Mouse (Mus musculus): ENCODE results near the gene Btrc. TPM values are rescaled to one million over a fixed set of nuclear protein-coding genes. Genes with fewer than 3 reads are reported as not detected.

Gene Btrc
- total and polyA plus RNA-seq, 3 experiments, result 14.2 to 30.3 TPM; not detected in 1

DNA sequence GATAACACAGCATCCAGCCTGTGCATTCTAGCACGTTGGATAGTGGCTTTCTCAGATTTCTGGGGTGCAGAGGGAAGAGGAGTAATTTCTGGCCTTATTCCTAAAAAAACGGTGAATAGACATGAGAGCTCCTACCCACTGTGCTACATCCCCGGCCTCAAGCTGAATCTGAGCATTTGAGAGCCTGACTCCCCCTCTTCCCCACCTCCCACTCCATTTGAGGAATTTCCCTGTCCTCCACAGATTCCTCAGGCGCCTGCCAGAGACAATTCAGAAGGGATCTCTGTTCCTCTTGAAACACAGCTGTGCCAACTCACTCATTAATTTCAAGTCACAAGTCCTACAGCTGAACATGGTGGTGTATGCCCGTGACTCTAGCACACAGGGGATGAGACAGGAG lies 19.6 kb upstream of the Btrc start:
- Histone ChIP-seq H3K9ac (ENCODE audit: control insufficient read depth, low read depth, low read length, poor library complexity, severe bottlenecking) (no peak overlapping the region), H3K79me2 (ENCODE audit: control insufficient read depth, insufficient read depth, low read length, poor library complexity) (no peaks in the 10 kb centered on the region), H3K36me3 (ENCODE audit: control insufficient read depth in 1 of 2, insufficient read depth in 2 of 2, low read length in 2 of 2) (no peaks in the 10 kb centered on the region), H3K27me3 (ENCODE audit: control insufficient read depth in 1 of 2, insufficient read depth in 2 of 2, low read length in 2 of 2) (peaks cover 21 to 27% of the 10 kb centered on the region in 2 experiments), H3K9me3 (replicated peaks; ENCODE audit: insufficient read depth, low read length) (no peaks in the 10 kb centered on the region), H3K4me1 (ENCODE audit: control insufficient read depth in 1 of 2, insufficient read depth in 2 of 2, low read length in 2 of 2) (no peaks in the 10 kb centered on the region), H3K4me3 (ENCODE audit: control insufficient read depth in 1 of 2, insufficient read depth in 1 of 2, low read depth in 2 of 2, low read length in 2 of 2) (no peak overlapping the region), H3K27ac (ENCODE audit: control insufficient read depth, low read depth, low read length) (no peak overlapping the region)
- DNase-seq (ENCODE audit: low read depth, low spot score), result no peak
- no peak for TF ChIP-seq RCOR1 (IDR thresholded peaks at IDR 0.05; ENCODE audit: low read depth, low read length)
- TF ChIP-seq CTCF (IDR thresholded peaks at IDR 0.05 in 2 of 3, conservative IDR thresholded peaks at IDR 0.05 in 1 of 3; ENCODE audit: control insufficient read depth in 1 of 3, insufficient read depth in 1 of 3, low read depth in 2 of 3, low read length in 3 of 3, poor library complexity in 1 of 3, severe bottlenecking in 1 of 3), result no peak
- TF ChIP-seq SMC3 (IDR thresholded peaks at IDR 0.05; ENCODE audit: low read depth, low read length), result no peak
- no peak for TF ChIP-seq UBTF (IDR thresholded peaks at IDR 0.05; ENCODE audit: borderline replicate concordance, insufficient read depth, low read depth, low read length)
- no peak for TF ChIP-seq NELFE (IDR thresholded peaks at IDR 0.05; ENCODE audit: low read depth, low read length)
- no peak for TF ChIP-seq MAFK (IDR thresholded peaks at IDR 0.05; ENCODE audit: borderline replicate concordance, low read depth, low read length)
- no peak for TF ChIP-seq ETS1 (IDR thresholded peaks at IDR 0.05; ENCODE audit: low read depth, low read length)
- no peak for TF ChIP-seq HCFC1 (IDR thresholded peaks at IDR 0.05; ENCODE audit: low read depth, low read length)
- no peak for TF ChIP-seq GATA1 (IDR thresholded peaks at IDR 0.05; ENCODE audit: low read depth, low read length)
- no peak for TF ChIP-seq BHLHE40 (IDR thresholded peaks at IDR 0.05; ENCODE audit: borderline replicate concordance, low read depth, low read length)
- TF ChIP-seq ZKSCAN1 (IDR thresholded peaks at IDR 0.05; ENCODE audit: low read depth, low read length), result no peak
- no peak for TF ChIP-seq MYC (IDR thresholded peaks at IDR 0.05; ENCODE audit: low read depth, low read length)
- no peak for TF ChIP-seq MAZ (IDR thresholded peaks at IDR 0.05; ENCODE audit: low read depth, low read length)
- no peak for TF ChIP-seq MYB (IDR thresholded peaks at IDR 0.05; ENCODE audit: low read depth, low read length)
- no peak for TF ChIP-seq MAX (IDR thresholded peaks at IDR 0.05; ENCODE audit: low read length)
- no peak for TF ChIP-seq POLR2AphosphoS2 (IDR thresholded peaks at IDR 0.05; ENCODE audit: low read length)
- no peak for TF ChIP-seq KAT2A (conservative IDR thresholded peaks at IDR 0.05; ENCODE audit: low read depth, low read length)
- TF ChIP-seq JUND (IDR thresholded peaks at IDR 0.05; ENCODE audit: low read depth, low read length), result no peak
- no peak for TF ChIP-seq POLR2A (IDR thresholded peaks at IDR 0.05; ENCODE audit: control insufficient read depth in 1 of 2, insufficient read depth in 1 of 2, low read depth in 1 of 2, low read length in 2 of 2, poor library complexity in 1 of 2)

DNA sequence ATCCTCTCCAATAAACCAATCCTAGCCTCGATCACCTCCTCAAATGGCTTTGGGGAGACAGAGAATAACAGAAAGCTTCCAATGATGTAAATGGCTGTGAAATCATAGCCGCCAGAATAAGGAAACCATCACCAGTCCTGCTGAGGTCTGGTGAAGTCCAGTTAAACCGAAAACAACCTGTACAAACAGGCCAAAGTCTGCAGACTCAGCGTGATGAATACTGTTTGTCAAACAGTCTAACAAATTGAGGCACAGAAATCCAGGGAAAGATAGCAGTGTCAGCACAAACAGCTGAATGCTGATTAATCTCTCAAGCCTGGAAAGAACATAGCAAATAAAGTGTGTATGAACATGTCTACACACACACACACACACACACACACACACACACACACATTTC lies 15.3 kb upstream of the Btrc start:
- DNase-seq (ENCODE audit: low read depth, low spot score), result no peak
- H3K79me2 ChIP-seq (ENCODE audit: control insufficient read depth, insufficient read depth, low read length, poor library complexity), result no peaks in the 10 kb centered on the region
- no peaks in the 10 kb centered on the region for H3K36me3 ChIP-seq (ENCODE audit: control insufficient read depth in 1 of 2, insufficient read depth in 2 of 2, low read length in 2 of 2)
- H3K4me1 ChIP-seq (ENCODE audit: control insufficient read depth in 1 of 2, insufficient read depth in 2 of 2, low read length in 2 of 2), result no peaks in the 10 kb centered on the region
- no peak overlapping the region for H3K9ac ChIP-seq (ENCODE audit: control insufficient read depth, low read depth, low read length, poor library complexity, severe bottlenecking)
- peaks cover 21 to 23% of the 10 kb centered on the region in 2 experiments for H3K27me3 ChIP-seq (ENCODE audit: control insufficient read depth in 1 of 2, insufficient read depth in 2 of 2, low read length in 2 of 2)
- TF ChIP-seq CHD1 (IDR thresholded peaks at IDR 0.05; ENCODE audit: low read depth, low read length), result no peak
- TF ChIP-seq SMC3 (IDR thresholded peaks at IDR 0.05; ENCODE audit: low read depth, low read length), result no peak
- TF ChIP-seq GABPA (IDR thresholded peaks at IDR 0.05; ENCODE audit: low read depth, low read length), result no peak
- TF ChIP-seq MYC (IDR thresholded peaks at IDR 0.05; ENCODE audit: low read depth, low read length), result no peak
- TF ChIP-seq MAX (IDR thresholded peaks at IDR 0.05; ENCODE audit: low read length), result no peak
- no peak for TF ChIP-seq E2F4 (IDR thresholded peaks at IDR 0.05; ENCODE audit: borderline replicate concordance, low read depth, low read length)
- TF ChIP-seq TCF12 (IDR thresholded peaks at IDR 0.05; ENCODE audit: low read depth, low read length), result no peak
- TF ChIP-seq MAZ (IDR thresholded peaks at IDR 0.05; ENCODE audit: low read depth, low read length), result no peak
- TF ChIP-seq MAFK (IDR thresholded peaks at IDR 0.05; ENCODE audit: borderline replicate concordance, low read depth, low read length), result no peak
- TF ChIP-seq HCFC1 (IDR thresholded peaks at IDR 0.05; ENCODE audit: low read depth, low read length), result no peak
- TF ChIP-seq USF1 (IDR thresholded peaks at IDR 0.05; ENCODE audit: low read depth, low read length), result no peak
- TF ChIP-seq EP300 (IDR thresholded peaks at IDR 0.05; ENCODE audit: low read depth in 1 of 2, low read length in 2 of 2), result no peak
- TF ChIP-seq ZMIZ1 (IDR thresholded peaks at IDR 0.05; ENCODE audit: low read depth, low read length), result no peak
- TF ChIP-seq TAL1 (IDR thresholded peaks at IDR 0.05; ENCODE audit: low read length), result no peak
- no peak for TF ChIP-seq CTCF (IDR thresholded peaks at IDR 0.05 in 2 of 3, conservative IDR thresholded peaks at IDR 0.05 in 1 of 3; ENCODE audit: control insufficient read depth in 1 of 3, insufficient read depth in 1 of 3, low read depth in 2 of 3, low read length in 3 of 3, poor library complexity in 1 of 3, severe bottlenecking in 1 of 3)
- no peak for TF ChIP-seq ZC3H11A (IDR thresholded peaks at IDR 0.05; ENCODE audit: low read depth, low read length)
- no peak for TF ChIP-seq ZNF384 (IDR thresholded peaks at IDR 0.05; ENCODE audit: low read depth, low read length)
- TF ChIP-seq NRF1 (IDR thresholded peaks at IDR 0.05; ENCODE audit: insufficient read depth, low read depth, low read length, poor library complexity, severe bottlenecking), result no peak
- no peaks in the 10 kb centered on the region for H3K9me3 ChIP-seq (replicated peaks; ENCODE audit: insufficient read depth, low read length)
- no peak overlapping the region for H3K27ac ChIP-seq (ENCODE audit: control insufficient read depth, low read depth, low read length)
- no peak overlapping the region for H3K4me3 ChIP-seq (ENCODE audit: control insufficient read depth in 1 of 2, insufficient read depth in 1 of 2, low read depth in 2 of 2, low read length in 2 of 2)
